Mouse (Mus musculus) testis, adult 2 months (tissue): ENCODE results near the gene Tpst1. TPM values are rescaled to one million over a fixed set of nuclear protein-coding genes. Genes with fewer than 3 reads are reported as not detected.

ENCODE experiments used
- H3K27ac ChIP-seq: fragments of 200-500 bp; 2 replicates; pipeline ENCODE4 v1.5.1; 2012; ENCODE audit warnings: low read depth, low read length; ENCODE audit not compliant: control insufficient read depth, insufficient read depth
- H3K27me3 ChIP-seq: fragments of 200-500 bp; 2 replicates; pipeline ENCODE4 v1.6.1; 2012; ENCODE audit warnings: mild to moderate bottlenecking, low read length, moderate library complexity; ENCODE audit not compliant: control insufficient read depth, insufficient read depth
- H3K36me3 ChIP-seq: fragments of 200-500 bp; 2 replicates; pipeline ENCODE4 v1.6.1; 2012; ENCODE audit warnings: mild to moderate bottlenecking, low read length; ENCODE audit not compliant: control insufficient read depth, insufficient read depth
- H3K4me1 ChIP-seq: fragments of 200-500 bp; 2 replicates; pipeline ENCODE4 v1.6.1; 2012; ENCODE audit warnings: low read length; ENCODE audit not compliant: control insufficient read depth, insufficient read depth
- H3K4me3 ChIP-seq: fragments of 200-500 bp; 2 replicates; pipeline ENCODE4 v1.5.1; 2012; ENCODE audit warnings: low read depth, mild to moderate bottlenecking, low read length, moderate library complexity, mixed read lengths; ENCODE audit not compliant: control insufficient read depth
- CTCF ChIP-seq: fragments of 200-500 bp; IDR thresholded peaks from 2 replicates; pipeline ENCODE4 v1.5.1; 2012; ENCODE audit warnings: low read depth, mild to moderate bottlenecking, inconsistent platforms, low read length, moderate library complexity; ENCODE audit not compliant: control insufficient read depth, insufficient read depth, insufficient replicate concordance
- POLR2A ChIP-seq: fragments of 200-500 bp; IDR thresholded peaks from 2 replicates; pipeline ENCODE4 v1.6.1; 2012; ENCODE audit warnings: low read depth, mild to moderate bottlenecking, inconsistent platforms, low read length, moderate library complexity; ENCODE audit not compliant: control insufficient read depth
- polyA plus RNA-seq: library from polyadenylated mRNA; depleted of rRNA; stranded (reverse); fragments of >200 nt; gene quantifications from 2 replicates; pipeline ENCODE4 v1.2.3, GENCODE M21; 2012

Gene Tpst1
- polyA plus RNA-seq, 1 experiment: 59.6 TPM

DNA sequence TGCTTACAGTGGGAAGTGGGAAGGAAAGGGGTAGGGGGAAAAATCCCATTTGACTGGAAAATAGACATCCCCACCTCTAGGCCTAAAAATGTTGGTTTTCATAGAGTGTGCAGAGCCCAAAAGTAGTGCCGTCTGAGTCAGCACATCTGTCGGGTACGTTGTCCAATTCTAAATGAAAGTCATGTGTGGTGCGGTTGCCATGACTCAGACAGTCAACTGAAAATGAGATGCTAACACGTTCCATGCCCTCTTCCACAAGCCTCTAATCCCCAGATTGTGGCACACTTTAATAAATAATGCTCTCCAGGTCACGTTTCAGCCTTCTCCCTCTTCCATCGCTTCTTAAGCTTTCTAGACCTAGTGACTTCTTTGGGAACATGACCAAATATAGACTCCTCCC lies 43.7 kb downstream of the Tpst1 start:
- no peak for TF ChIP-seq CTCF
- no peak for TF ChIP-seq POLR2A
- no peak overlapping the region for H3K27ac ChIP-seq
- H3K4me1 ChIP-seq: no peaks in the 10 kb centered on the region
- no peaks in the 10 kb centered on the region; the same call in 1 of the 2 replicates for H3K36me3 ChIP-seq
- H3K4me3 ChIP-seq: no peak overlapping the region
- H3K27me3 ChIP-seq: no peaks in the 10 kb centered on the region

DNA sequence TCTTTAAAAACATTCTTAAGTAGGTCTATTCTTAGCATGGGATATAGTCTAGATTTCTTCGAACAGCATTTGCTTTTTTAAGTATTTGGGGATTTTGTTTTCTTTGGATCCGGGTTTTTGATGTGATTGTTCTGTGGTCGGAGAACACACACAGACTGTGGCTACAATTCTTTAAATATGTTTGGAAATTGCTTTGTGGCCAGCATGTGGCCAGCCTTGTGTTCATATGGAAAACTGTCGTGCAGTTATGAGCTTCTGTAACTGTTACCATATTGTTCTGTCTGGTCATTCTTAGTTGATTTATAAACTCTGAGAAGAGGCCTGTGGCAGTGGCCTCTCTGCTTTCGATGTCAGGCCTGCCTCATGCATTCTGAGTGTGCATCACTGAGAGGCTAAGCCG lies 44.8 kb downstream of the Tpst1 start:
- Histone ChIP-seq H3K27ac (no peak overlapping the region), H3K27me3 (no peaks in the 10 kb centered on the region), H3K4me1 (no peaks in the 10 kb centered on the region; the same call in 1 of the 2 replicates), H3K36me3 (no peaks in the 10 kb centered on the region; the same call in 1 of the 2 replicates), H3K4me3 (no peak overlapping the region)
- TF ChIP-seq CTCF (no peak), POLR2A (no peak)

- TF ChIP-seq POLR2A (no peak), CTCF (no peak)
- Histone ChIP-seq H3K27ac (no peak overlapping the region), H3K4me3 (no peak overlapping the region), H3K4me1 (no peaks in the 10 kb centered on the region; the same call in 1 of the 2 replicates), H3K36me3 (no peaks in the 10 kb centered on the region; the same call in 1 of the 2 replicates), H3K27me3 (no peaks in the 10 kb centered on the region)
Observed at GRCm38 (mm10) chr5:130119236-130119635, 46.1 kb downstream of the Tpst1 start.

GRCm38 (mm10) chr5:130120070-130120736 lies 47.1 kb downstream of the Tpst1 start:
- no peak overlapping the region for H3K27ac ChIP-seq
- no peaks in the 10 kb centered on the region; the same call in 1 of the 2 replicates for H3K4me1 ChIP-seq
- TF ChIP-seq CTCF (no peak), POLR2A (no peak)

GRCm38 (mm10) chr5:130120904-130121303 lies 47.8 kb downstream of the Tpst1 start:
- no peaks in the 10 kb centered on the region for H3K27me3 ChIP-seq
- H3K36me3 ChIP-seq: no peaks in the 10 kb centered on the region
- H3K4me1 ChIP-seq: no peaks in the 10 kb centered on the region; the same call in 1 of the 2 replicates
- TF ChIP-seq POLR2A (no peak), CTCF (no peak)
- H3K4me3 ChIP-seq: no peak overlapping the region
- no peak overlapping the region for H3K27ac ChIP-seq

More at GRCm38 (mm10) chr5:130120070-130120736, 47.1 kb downstream of the Tpst1 start:
- H3K27me3 ChIP-seq: no peaks in the 10 kb centered on the region
- no peak overlapping the region for H3K4me3 ChIP-seq
- H3K36me3 ChIP-seq: no peaks in the 10 kb centered on the region

- no peak overlapping the region for H3K27ac ChIP-seq
- no peaks in the 10 kb centered on the region for H3K36me3 ChIP-seq
- no peaks in the 10 kb centered on the region; the same call in 1 of the 2 replicates for H3K4me1 ChIP-seq
- no peaks in the 10 kb centered on the region for H3K27me3 ChIP-seq
- TF ChIP-seq POLR2A (no peak), CTCF (no peak)
- no peak overlapping the region for H3K4me3 ChIP-seq
Observed at GRCm38 (mm10) chr5:130122355-130122754, 49.2 kb downstream of the Tpst1 start.

DNA sequence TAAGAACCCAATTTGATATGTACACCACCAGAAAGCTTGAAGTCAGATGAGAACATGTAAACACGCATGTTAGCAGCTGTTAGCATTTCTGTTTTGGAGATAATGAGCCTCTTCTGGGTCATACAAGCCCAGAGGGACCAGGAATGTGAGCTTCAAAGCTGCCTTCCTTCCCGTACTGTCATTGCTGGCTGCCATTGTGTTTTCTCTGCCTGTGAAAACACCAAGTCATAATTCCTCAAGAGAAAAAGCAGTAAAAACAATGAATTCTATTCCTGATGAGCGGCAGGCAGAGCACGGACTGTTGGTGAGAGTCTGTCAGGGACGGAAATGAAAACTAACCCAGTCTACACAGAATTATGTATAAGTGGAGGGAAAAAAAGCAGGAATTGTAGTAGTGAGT lies 51.1 kb downstream of the Tpst1 start:
- H3K27me3 ChIP-seq: no peaks in the 10 kb centered on the region
- no peaks in the 10 kb centered on the region for H3K36me3 ChIP-seq
- H3K4me3 ChIP-seq: no peak overlapping the region
- TF ChIP-seq POLR2A (no peak), CTCF (no peak)
- H3K27ac ChIP-seq: no peak overlapping the region
- no peaks in the 10 kb centered on the region; the same call in 1 of the 2 replicates for H3K4me1 ChIP-seq
